Mouse (Mus musculus) cerebellum, adult 2 months (tissue): Measurements from ENCODE around the gene Arfgef3. TPM values are rescaled to one million over a fixed set of nuclear protein-coding genes. Genes with fewer than 3 reads are reported as not detected.
"Not testable (repeated sequence)": the region's sequence is repeated elsewhere in the genome, so short reads cannot be mapped to it uniquely, and the experiment has no call there.

Experiments
- DNase-seq, 2 experiments: peaks; one replicate each; pipeline ENCODE4 v3.0.0; 2021
- H3K27ac ChIP-seq: fragments of 200-500 bp; 2 replicates; pipeline ENCODE4 v1.5.1; 2012; ENCODE audit warnings: low read length, control low read depth, inconsistent platforms; ENCODE audit not compliant: insufficient read depth
- H3K27me3 ChIP-seq: fragments of 200-500 bp; 2 replicates; pipeline ENCODE4 v1.6.1; 2012; ENCODE audit warnings: inconsistent platforms, mild to moderate bottlenecking, low read length, moderate library complexity; ENCODE audit not compliant: control insufficient read depth, insufficient read depth
- H3K4me1 ChIP-seq: fragments of 200-500 bp; 2 replicates; pipeline ENCODE4 v1.6.1; 2011; ENCODE audit warnings: low read length; ENCODE audit not compliant: control insufficient read depth, insufficient read depth
- H3K4me3 ChIP-seq: fragments of 200-500 bp; replicated peaks from 2 replicates; pipeline ENCODE3; 2011; ENCODE audit warnings: mild to moderate bottlenecking, low read depth, low read length, control low read depth; ENCODE audit not compliant: insufficient read depth
- CTCF ChIP-seq: fragments of 200-500 bp; IDR thresholded peaks from 2 replicates; pipeline ENCODE4 v1.5.1; 2011; ENCODE audit warnings: low read depth, mild to moderate bottlenecking, control low read depth, low read length, moderate library complexity, borderline replicate concordance; ENCODE audit not compliant: insufficient read depth
- POLR2A ChIP-seq: fragments of 200-500 bp; IDR thresholded peaks from 2 replicates; pipeline ENCODE4 v1.6.1; 2011; ENCODE audit warnings: low read length, control low read depth, borderline replicate concordance; ENCODE audit not compliant: insufficient read depth
- WGBS: fragments of 180-500 bp; shearing (Covaris S2); methylation state at CpG from one replicate; pipeline ENCODE4 v1.1.7; 2018; 5-methylcytosine and 5-hydroxymethylcytosine counted together
- polyA plus RNA-seq: library from polyadenylated mRNA; depleted of rRNA; stranded (reverse); fragments of >200 nt; gene quantifications from 2 replicates; pipeline ENCODE4 v1.2.3, GENCODE M21; 2012

Gene Arfgef3
- polyA plus RNA-seq, 1 experiment: 22.4 TPM

- TF ChIP-seq CTCF (no peak), POLR2A (no peak)
- H3K27ac ChIP-seq: no peak overlapping the region
- 74% methylated on average over 2 of the region's 2 CpGs for WGBS
- H3K4me1 ChIP-seq: no peaks in the 10 kb centered on the region
- H3K4me3 ChIP-seq: no peak overlapping the region
- no peak for DNase-seq
- no peaks in the 10 kb centered on the region for H3K27me3 ChIP-seq
Measured at GRCm38 (mm10) chr10:18612796-18613195, 131.0 kb downstream of the Arfgef3 start.

- not testable (repeated sequence) for DNase-seq, H3K27ac ChIP-seq, H3K27me3 ChIP-seq, H3K4me3 ChIP-seq, H3K4me1 ChIP-seq
- 60% methylated on average over 5 of the region's 5 CpGs for WGBS
Measured at GRCm38 (mm10) chr10:18604827-18605535, 138.8 kb downstream of the Arfgef3 start.

- 23% methylated on average over 4 of the region's 4 CpGs for WGBS
- no peak for TF ChIP-seq POLR2A
- peak; percentile 59; the same call in 1 of the 2 replicates for TF ChIP-seq CTCF
Measured at GRCm38 (mm10) chr10:18602030-18602429, 141.7 kb downstream of the Arfgef3 start.

GRCm38 (mm10) chr10:18597601-18598000, 146.1 kb downstream of the Arfgef3 start:
- 25% methylated on average over 6 of the region's 6 CpGs for WGBS
- Histone ChIP-seq H3K4me1 (peaks cover 5% of the 10 kb centered on the region; the same call in 1 of the 2 replicates), H3K27me3 (no peaks in the 10 kb centered on the region), H3K27ac (no peak overlapping the region), H3K4me3 (no peak overlapping the region)
- TF ChIP-seq CTCF: no peak
- no peak for TF ChIP-seq POLR2A
- DNase-seq: peak; percentile 41 to 50

More at GRCm38 (mm10) chr10:18602030-18602429, 141.7 kb downstream of the Arfgef3 start:
- no peak overlapping the region for H3K4me3 ChIP-seq
- no peak overlapping the region for H3K27ac ChIP-seq
- peak; percentile 60 to 74 for DNase-seq
- peaks cover 5% of the 10 kb centered on the region; the same call in 1 of the 2 replicates for H3K4me1 ChIP-seq
- no peaks in the 10 kb centered on the region for H3K27me3 ChIP-seq

GRCm38 (mm10) chr10:18589455-18589854, 154.3 kb downstream of the Arfgef3 start:
- Histone ChIP-seq H3K27ac (no peak overlapping the region), H3K4me1 (no peaks in the 10 kb centered on the region), H3K4me3 (no peak overlapping the region), H3K27me3 (no peaks in the 10 kb centered on the region)
- no peak for DNase-seq
- no peak for TF ChIP-seq CTCF
- no peak for TF ChIP-seq POLR2A
- 93% methylated on average over 5 of the region's 5 CpGs for WGBS

- DNase-seq: no peak
- WGBS: 20% methylated on average over 7 of the region's 7 CpGs
Measured at GRCm38 (mm10) chr10:18584188-18584587, 159.6 kb downstream of the Arfgef3 start.

GRCm38 (mm10) chr10:18572581-18572980, 171.2 kb downstream of the Arfgef3 start:
- Histone ChIP-seq H3K4me3 (no peak overlapping the region), H3K4me1 (no peaks in the 10 kb centered on the region), H3K27me3 (no peaks in the 10 kb centered on the region), H3K27ac (no peak overlapping the region)
- TF ChIP-seq CTCF (peak; percentile 43; the same call in 1 of the 2 replicates), POLR2A (no peak)
- WGBS: 54% methylated on average over 2 of the region's 2 CpGs
- no peak for DNase-seq

More at GRCm38 (mm10) chr10:18584188-18584587, 159.6 kb downstream of the Arfgef3 start:
- TF ChIP-seq POLR2A: no peak
- no peak for TF ChIP-seq CTCF
- no peaks in the 10 kb centered on the region for H3K27me3 ChIP-seq
- H3K4me1 ChIP-seq: no peaks in the 10 kb centered on the region
- no peak overlapping the region for H3K27ac ChIP-seq
- no peak overlapping the region for H3K4me3 ChIP-seq

GRCm38 (mm10) chr10:18562940-18563339, 180.8 kb downstream of the Arfgef3 start:
- peak; percentile 40 to 66 for DNase-seq
- Histone ChIP-seq H3K27ac (no peak overlapping the region), H3K4me1 (no peaks in the 10 kb centered on the region), H3K4me3 (no peak overlapping the region), H3K27me3 (no peaks in the 10 kb centered on the region)
- 3% methylated on average over 4 of the region's 4 CpGs for WGBS
- TF ChIP-seq POLR2A (no peak), CTCF (peak; percentile 69)
